Mouse (Mus musculus) liver, adult 2 months (tissue): ENCODE data around the gene Colgalt2.

Experiments
- CTCF ChIP-seq: fragments of 200-500 bp; IDR thresholded peaks from 2 replicates; pipeline ENCODE4 v1.5.1; 2011; ENCODE audit warnings: low read depth, low read length, control low read depth
- POLR2A ChIP-seq: fragments of 200-500 bp; IDR thresholded peaks from 2 replicates; pipeline ENCODE4 v1.6.1; 2011; ENCODE audit warnings: low read length, control low read depth; ENCODE audit not compliant: insufficient read depth; ENCODE audit errors: extremely low read depth

- TF ChIP-seq POLR2A (no peak), CTCF (no peak)
Measured at GRCm38 (mm10) chr1:152543449-152544159, 144.0 kb downstream of the Colgalt2 start.
